Mouse (Mus musculus) right cerebral cortex, adult 2 months (tissue): ENCODE measurements around the gene Gm10840.
"Not testable (repeated sequence)": the region's sequence is repeated elsewhere in the genome, so short reads cannot be mapped to it uniquely, and the experiment has no call there.

Source experiments
- DNase-seq, 2 experiments: peaks; one replicate each; pipeline ENCODE4 v3.0.0; 2021 to 2022; ENCODE audit warnings: low spot score in 2 of 2

Gene Gm10840

GRCm38 (mm10) chr11:106198277-106198676 is 37.6 kb downstream of the Gm10840 start:
- no peak for DNase-seq

- not testable (repeated sequence) for DNase-seq
Measured at GRCm38 (mm10) chr11:106199997-106200396, 39.3 kb downstream of the Gm10840 start.

- no peak for DNase-seq
Measured at GRCm38 (mm10) chr11:106200756-106201155, 40.1 kb downstream of the Gm10840 start.

GRCm38 (mm10) chr11:106201337-106202122 is 40.9 kb downstream of the Gm10840 start:
- no peak for DNase-seq

- DNase-seq: no peak
Measured at GRCm38 (mm10) chr11:106202123-106202465, 41.4 kb downstream of the Gm10840 start, which contains the start of gene Strada. Gene Strada, minus strand, starts transcription at chr11:106202168.
